Mouse (Mus musculus) adrenal gland, postnatal 10 days (tissue): ENCODE results near the gene Gm49345. TPM values are rescaled to one million over a fixed set of nuclear protein-coding genes. Genes with fewer than 3 reads are reported as not detected.
"Not testable (repeated sequence)": the region's sequence is repeated elsewhere in the genome, so short reads cannot be mapped to it uniquely, and the experiment has no call there.

ENCODE experiments used
- DNase-seq: peaks from one replicate; pipeline ENCODE4 v3.0.0; 2021; ENCODE audit warnings: mixed read lengths
- long read RNA-seq, 2 experiments: library from polyadenylated mRNA; stranded (forward); transcript quantifications; one replicate each; pipeline ENCODE4 v2.0.0; 2021
- total RNA-seq, 2 experiments: library from RNA; stranded (reverse); gene quantifications; 2 replicates each; pipeline ENCODE4 v1.2.3; 2021

Gene Gm49345
- total RNA-seq = not detected
- long read RNA-seq, experiment 1 = 0 reads
- long read RNA-seq, experiment 2, partial matches to known transcripts = 0 of 1 reads
- long read RNA-seq, experiment 2, other reads (novel, unspliced or antisense) = 1 of 1 reads

- peak; percentile 89 for DNase-seq
Measured at GRCm38 (mm10) chr13:67637294-67638007, at the start of gene Gm49345, which contains the start of gene Zfp729a. Gene Gm49345, minus strand, starts transcription at chr13:67637769. Gene Zfp729a, minus strand, starts transcription at chr13:67637791.

- no peak for DNase-seq
Measured at GRCm38 (mm10) chr13:67686971-67687370, 49.4 kb upstream of the Gm49345 start, which contains the start of gene Zfp738. Gene Zfp738, minus strand, starts transcription at chr13:67687071.

GRCm38 (mm10) chr13:67683841-67684240, 46.3 kb upstream of the Gm49345 start:
- not testable (repeated sequence) for DNase-seq

GRCm38 (mm10) chr13:67682959-67683735, 45.6 kb upstream of the Gm49345 start:
- DNase-seq = peak; percentile 91

GRCm38 (mm10) chr13:67674902-67675301, 37.3 kb upstream of the Gm49345 start:
- DNase-seq = no peak

- no peak for DNase-seq
Measured at GRCm38 (mm10) chr13:67652496-67652895, 14.9 kb upstream of the Gm49345 start.

GRCm38 (mm10) chr13:67610108-67610507, 27.5 kb downstream of the Gm49345 start:
- no peak for DNase-seq

- DNase-seq = peak; percentile 92
Measured at GRCm38 (mm10) chr13:67609066-67609876, 28.3 kb downstream of the Gm49345 start, which contains the start of gene Zfp729b. Gene Zfp729b, minus strand, starts transcription at chr13:67609707.

GRCm38 (mm10) chr13:67572591-67573189, 64.9 kb downstream of the Gm49345 start:
- DNase-seq = no peak

- no peak for DNase-seq
Measured at GRCm38 (mm10) chr13:67553730-67554129, 83.8 kb downstream of the Gm49345 start, which contains the start of gene Zfp748. Gene Zfp748, minus strand, starts transcription at chr13:67553830.

- peak; percentile 85 for DNase-seq
Measured at GRCm38 (mm10) chr13:67552505-67553346, 84.8 kb downstream of the Gm49345 start.

- DNase-seq = no peak
Measured at GRCm38 (mm10) chr13:67545941-67546340, 91.6 kb downstream of the Gm49345 start.

Other genes starting within 250 kb of the Gm49345 start
- 1 to 10 TPM; 4.3 to 4.4 TPM for gene Zfp429, start 237.9 kb downstream of the Gm49345 start, total RNA-seq
- 1 to 10 TPM in 1 of 2 experiments, under 1 TPM in 1; 0.54 to 1.5 TPM for gene Zfp459, start 216.4 kb downstream of the Gm49345 start, total RNA-seq
- 10 to 100 TPM; 11.1 to 13.2 TPM for gene Zfp874a, start 186.1 kb downstream of the Gm49345 start, total RNA-seq
- gene Zfp874b, start 153.5 kb downstream of the Gm49345 start, total RNA-seq = 10 to 100 TPM; 11.7 to 14.2 TPM
- gene Zfp58, start 137.2 kb downstream of the Gm49345 start, total RNA-seq = 1 to 10 TPM; 6.0 to 8.1 TPM
- gene Gm26965, start 111.6 kb downstream of the Gm49345 start, total RNA-seq = not detected
- gene Zfp87, start 111.6 kb downstream of the Gm49345 start, total RNA-seq = 10 to 100 TPM; 19.5 to 21.5 TPM
- 1 to 10 TPM; 8.0 to 8.5 TPM for gene Zfp748, start 83.9 kb downstream of the Gm49345 start, total RNA-seq
- gene Zfp729b, start 28.1 kb downstream of the Gm49345 start, total RNA-seq = 1 to 10 TPM; 7.3 to 8.7 TPM
- 1 to 10 TPM; 4.3 to 7.2 TPM for gene Zfp729a, start within 50 bp of the Gm49345 start, total RNA-seq
- 10 to 100 TPM in 1 of 2 experiments, 1 to 10 TPM in 1; 8.5 to 12.7 TPM for gene Zfp738, start 49.3 kb upstream of the Gm49345 start, total RNA-seq
- 10 to 100 TPM in 1 of 2 experiments, 1 to 10 TPM in 1; 8.9 to 11.7 TPM for gene Zfp65, start 91.4 kb upstream of the Gm49345 start, total RNA-seq
- 1 to 10 TPM; 3.6 to 6.4 TPM for gene Zfp85, start 117.5 kb upstream of the Gm49345 start, total RNA-seq
- 1 to 10 TPM; 1.2 to 2.2 TPM for gene Zfp493, start 141.9 kb upstream of the Gm49345 start, total RNA-seq
- gene Zfp273, start 176.0 kb upstream of the Gm49345 start, total RNA-seq = 1 to 10 TPM; 3.5 to 5.5 TPM
- gene Gm10037, start 193.3 kb upstream of the Gm49345 start, total RNA-seq = 1 to 10 TPM; 2.3 to 2.4 TPM
- gene BC048507, start 225.6 kb upstream of the Gm49345 start, total RNA-seq = not detected